Mouse (Mus musculus) liver, postnatal 0 days (tissue): ENCODE data around the gene Limd1. TPM values are rescaled to one million over a fixed set of nuclear protein-coding genes. Genes with fewer than 3 reads are reported as not detected.

ENCODE experiments used
- ATAC-seq: fragments of 200-750 bp; cut with Nextera tagmentation; 2 replicates; pipeline ENCODE4 v1.8.0; 2017; ENCODE audit warnings: mild to moderate bottlenecking, moderate library complexity
- DNase-seq: peaks from one replicate; pipeline ENCODE4 v3.0.0-alpha.2; 2016
- H3K27ac ChIP-seq: fragments of 300-500 bp; sonication (generic); 2 replicates; pipeline ENCODE4 v1.5.1; 2014; ENCODE audit warnings: antibody characterized with exemption, moderate library complexity, mild to moderate bottlenecking, low read depth
- H3K27me3 ChIP-seq: fragments of 300-500 bp; sonication (generic); 2 replicates; pipeline ENCODE4 v1.6.1; 2014; ENCODE audit warnings: low read length, control low read depth, mixed read lengths; ENCODE audit not compliant: insufficient read depth
- H3K36me3 ChIP-seq: fragments of 300-500 bp; sonication (generic); replicated peaks from 2 replicates; pipeline ENCODE4 v1.6.1; 2014; ENCODE audit warnings: mild to moderate bottlenecking, control low read depth, low read length, moderate library complexity, mixed read lengths; ENCODE audit not compliant: insufficient read depth
- H3K4me1 ChIP-seq: fragments of 300-500 bp; sonication (generic); 2 replicates; pipeline ENCODE4 v1.6.1; 2014; ENCODE audit warnings: antibody characterized with exemption, mild to moderate bottlenecking, control low read depth; ENCODE audit not compliant: insufficient read depth
- H3K4me2 ChIP-seq: fragments of 300-500 bp; sonication (generic); 2 replicates; pipeline ENCODE4 v1.6.1; 2014; ENCODE audit warnings: low read depth, mild to moderate bottlenecking, low read length, moderate library complexity, mixed read lengths
- H3K4me3 ChIP-seq: fragments of 300-500 bp; sonication (generic); 2 replicates; pipeline ENCODE4 v1.5.1; 2014; ENCODE audit warnings: low read depth, low read length
- H3K9ac ChIP-seq: fragments of 300-500 bp; sonication (generic); replicated peaks from 2 replicates; pipeline ENCODE4 v1.6.1; 2014; ENCODE audit warnings: mild to moderate bottlenecking, moderate library complexity
- H3K9me3 ChIP-seq: fragments of 300-500 bp; sonication (generic); 2 replicates; pipeline ENCODE4 v1.6.1; 2016; ENCODE audit warnings: mild to moderate bottlenecking, control low read depth, low read length, mixed read lengths
- CTCF ChIP-seq: sonication (generic); IDR thresholded peaks from 2 replicates; pipeline ENCODE4 v1.5.1; 2016; ENCODE audit warnings: antibody characterized with exemption, low read depth
- EP300 ChIP-seq: IDR thresholded peaks from 2 replicates; pipeline ENCODE4 v1.6.1; 2016; ENCODE audit warnings: antibody characterized with exemption, low read depth, mild to moderate bottlenecking
- WGBS: fragments of 180-500 bp; shearing (Covaris S2); extraction: QIAGEN DNeasy Blood & Tissue Kit; methylation state at CpG from one replicate; pipeline ENCODE4 v1.1.7; 2014; ENCODE audit not compliant: insufficient replicate concordance; 5-methylcytosine and 5-hydroxymethylcytosine counted together
- polyA plus RNA-seq: library from polyadenylated mRNA; unstranded; fragments of >200 nt; fragmentation: Nextera tagmentation; extraction: Ambion mirVana; gene quantifications from 2 replicates; pipeline ENCODE4 v1.2.1, GENCODE M21; 2015

Gene Limd1
- polyA plus RNA-seq, 1 experiment from 2014 or later = 12.4 TPM

GRCm38 (mm10) chr9:123479876-123480252 is 1.4 kb downstream of the Limd1 start:
- 84% methylated on average over 8 of the region's 8 CpGs for WGBS
- Histone ChIP-seq H3K9ac (peak overlapping the region; percentile 87), H3K9me3 (no peaks in the 10 kb centered on the region), H3K4me3 (peak overlapping the region; percentile 83), H3K27ac (peak overlapping the region; percentile 96; the same call in 1 of the 2 replicates), H3K36me3 (peaks cover 18% of the 10 kb centered on the region), H3K4me2 (peak overlapping the region; percentile 92), H3K27me3 (no peaks in the 10 kb centered on the region), H3K4me1 (peaks cover 52% of the 10 kb centered on the region)
- no peak for TF ChIP-seq EP300
- no peak for TF ChIP-seq CTCF
- DNase-seq = no peak
- ATAC-seq = no peak

GRCm38 (mm10) chr9:123480253-123480921 is 1.9 kb downstream of the Limd1 start:
- TF ChIP-seq EP300 (no peak), CTCF (no peak)
- Histone ChIP-seq H3K4me2 (peak overlapping the region; percentile 92), H3K9me3 (no peaks in the 10 kb centered on the region), H3K9ac (peak overlapping the region; percentile 87), H3K36me3 (peaks cover 20% of the 10 kb centered on the region), H3K4me1 (peaks cover 52% of the 10 kb centered on the region), H3K4me3 (peak overlapping the region; percentile 83), H3K27ac (peak overlapping the region; percentile 26; the same call in 1 of the 2 replicates), H3K27me3 (no peaks in the 10 kb centered on the region)
- DNase-seq = peak; percentile 29
- ATAC-seq = no peak
- WGBS = 65% methylated on average over 18 of the region's 18 CpGs

- H3K9ac ChIP-seq = peak overlapping the region; percentile 87
These were observed 2.6 kb downstream of the Limd1 start for GRCm38 (mm10) chr9:123481136-123481535.

GRCm38 (mm10) chr9:123483598-123483997 is 5.1 kb downstream of the Limd1 start:
- Histone ChIP-seq H3K36me3 (peaks cover 32% of the 10 kb centered on the region), H3K9ac (no peak overlapping the region), H3K4me3 (no peak overlapping the region), H3K4me1 (peaks cover 63% of the 10 kb centered on the region), H3K27me3 (no peaks in the 10 kb centered on the region), H3K4me2 (0 out of 2 replicates have a peak overlapping the region, but pooled peaks have one; percentile 8), H3K27ac (no peak overlapping the region), H3K9me3 (no peaks in the 10 kb centered on the region)
- TF ChIP-seq EP300 = no peak
- TF ChIP-seq CTCF = no peak
- ATAC-seq (no peak), DNase-seq (no peak)
- 96% methylated on average over 1 of the region's 1 CpGs for WGBS

More at GRCm38 (mm10) chr9:123481136-123481535, 2.6 kb downstream of the Limd1 start:
- Histone ChIP-seq H3K4me1 (peaks cover 52% of the 10 kb centered on the region), H3K27me3 (no peaks in the 10 kb centered on the region), H3K27ac (peak overlapping the region; percentile 26; the same call in 1 of the 2 replicates), H3K9me3 (no peaks in the 10 kb centered on the region), H3K4me2 (peak overlapping the region; percentile 92), H3K4me3 (peak overlapping the region; percentile 83), H3K36me3 (peaks cover 22% of the 10 kb centered on the region)
- TF ChIP-seq EP300 = peak; percentile 56; the same call in 1 of the 2 replicates
- TF ChIP-seq CTCF = no peak
- ATAC-seq (peak; percentile 61), DNase-seq (peak; percentile 52)
- WGBS = 50% methylated on average over 7 of the region's 7 CpGs

- TF ChIP-seq EP300 = no peak
- TF ChIP-seq CTCF = no peak
- ATAC-seq (no peak), DNase-seq (no peak)
- Histone ChIP-seq H3K27ac (no peak overlapping the region), H3K27me3 (no peaks in the 10 kb centered on the region), H3K9me3 (no peaks in the 10 kb centered on the region), H3K9ac (no peak overlapping the region), H3K4me3 (no peak overlapping the region), H3K4me2 (no peak overlapping the region), H3K36me3 (peaks cover 32% of the 10 kb centered on the region), H3K4me1 (peaks cover 58% of the 10 kb centered on the region)
- WGBS = 83% methylated on average over 3 of the region's 3 CpGs
These were observed 6.3 kb downstream of the Limd1 start for GRCm38 (mm10) chr9:123484830-123485229.

GRCm38 (mm10) chr9:123485561-123485960 is 7.1 kb downstream of the Limd1 start:
- DNase-seq = no peak
- Histone ChIP-seq H3K27me3 (no peaks in the 10 kb centered on the region), H3K36me3 (peaks cover 32% of the 10 kb centered on the region), H3K4me3 (no peak overlapping the region), H3K9ac (no peak overlapping the region), H3K9me3 (no peaks in the 10 kb centered on the region), H3K27ac (no peak overlapping the region), H3K4me2 (no peak overlapping the region), H3K4me1 (peaks cover 52% of the 10 kb centered on the region)
- no peak for TF ChIP-seq EP300
- TF ChIP-seq CTCF = no peak
- ATAC-seq = no peak
- WGBS = 96% methylated on average over 4 of the region's 4 CpGs
